Mouse (Mus musculus): ENCODE measurements at regions not wholly inside any gene's neighbourhood (a gene's known extent, or its start where the extent isn't known, plus 50 kb on each side); places are given as distances from the start of the nearest gene placed in this dataset.

DNA sequence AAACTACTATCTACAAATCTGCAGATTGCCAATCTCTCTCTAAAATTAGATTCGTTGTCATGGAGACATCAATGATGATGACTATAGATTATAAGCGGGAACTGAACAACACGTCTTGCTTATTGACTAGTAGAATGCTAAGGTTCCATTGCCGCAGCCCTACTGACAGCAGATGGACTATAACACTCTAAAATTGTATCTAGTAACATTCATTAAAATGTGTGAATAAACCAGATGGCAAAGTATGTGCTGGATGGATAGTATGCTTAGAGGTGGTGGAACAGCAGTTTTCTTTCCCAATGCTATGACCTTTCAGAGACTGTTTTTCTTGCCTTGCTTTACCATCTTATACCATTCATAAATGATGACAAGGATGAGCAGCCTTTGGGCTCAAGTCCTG is 864.7 kb downstream of the Slc4a3 start:
- TF ChIP-seq CTCF (IDR thresholded peaks at IDR 0.05; ENCODE audit: extremely low read depth, insufficient read depth, low read length) (no peak), POLR2A (IDR thresholded peaks at IDR 0.05; ENCODE audit: extremely low read depth, insufficient read depth, low read length) (no peak)
